Comparison of ENCODE assay signal across 8 mouse cellular contexts in genomic region chr8:11506802-11507201, GRCm38 (mm10). TPM values are rescaled to one million over a fixed set of nuclear protein-coding genes. Genes with fewer than 3 reads are reported as not detected.
DNase-seq lines count a peak whose midpoint lies in the region; ATAC-seq and TF ChIP-seq lines count a peak whose summit lies in the region.
"Had no signal": no experiment of that assay in that cellular context is flagged by ENCODE, and none has a peak within 500 bp of the region (broad histone marks: within the 10 kb centered on the region; RNA-seq: fewer than 3 reads in every experiment).

No protein-coding gene starts in this region.

- peak; percentile 77 for TF ChIP-seq CTCF in E14TG2a.4 (conservative IDR thresholded peaks at IDR 0.05; ENCODE audit: low read length)

- H3K4me2 ChIP-seq in liver, embryonic 13.5 days: no peak overlapping the region

- H3K4me1 ChIP-seq in E14TG2a.4 (replicated peaks; ENCODE audit: low read depth, low read length): peaks cover 39% of the 10 kb centered on the region
- H3K4me1 ChIP-seq in liver, embryonic 13.5 days (replicated peaks): peaks cover 7% of the 10 kb centered on the region

- no peak overlapping the region for H3K27ac ChIP-seq in liver, embryonic 13.5 days

- H3K27me3 ChIP-seq in E14TG2a.4 (ENCODE audit: insufficient read depth, low read length): no peaks in the 10 kb centered on the region
- H3K27me3 ChIP-seq in liver, embryonic 13.5 days: no peaks in the 10 kb centered on the region

- WGBS in liver, embryonic 13.5 days (ENCODE audit: insufficient replicate concordance): 65% methylated on average over 6 of the region's 6 CpGs

- peak; percentile 63 for DNase-seq in layer of hippocampus, adult 11-12 months (ENCODE audit: low spot score)
- DNase-seq in layer of hippocampus, adult 8-10 months (ENCODE audit: low spot score in 2 of 2): no peak
- DNase-seq in adrenal gland, postnatal 25 days: peak; percentile 47
- peak; percentile 22 for DNase-seq in liver, embryonic 13.5 days
- peak; percentile 36 to 63 for DNase-seq in spleen, adult 18-20 months

- H3K4me3 ChIP-seq in E14TG2a.4 (replicated peaks; ENCODE audit: low read length): no peak overlapping the region
- no peak overlapping the region for H3K4me3 ChIP-seq in liver, embryonic 13.5 days (replicated peaks)
- H3K4me3 ChIP-seq: myocyte had no signal

- peaks cover 96% of the 10 kb centered on the region for H3K36me3 ChIP-seq in E14TG2a.4 (ENCODE audit: insufficient read depth, low read length)
- peaks cover 97% of the 10 kb centered on the region for H3K36me3 ChIP-seq in liver, embryonic 13.5 days

- ATAC-seq in granulocyte monocyte progenitor cell, adult 5-6 weeks (replicated peaks; ENCODE audit: poor library complexity, severe bottlenecking): peak; percentile 84
- ATAC-seq in liver, embryonic 13.5 days (ENCODE audit: low read depth): 0 out of 2 replicates have a peak, but pooled peaks have one; percentile 33

- no peaks in the 10 kb centered on the region for H3K9me3 ChIP-seq in E14TG2a.4 (ENCODE audit: low read length)
- H3K9me3 ChIP-seq in liver, embryonic 13.5 days (replicated peaks): no peaks in the 10 kb centered on the region

- no peak overlapping the region for H3K9ac ChIP-seq in liver, embryonic 13.5 days

RNA-seq across cellular contexts. Expression of gene Naxd, which starts 9.5 kb away (rescaled TPM):
- 10 to 100 TPM; 57.5 to 64.5 (median 63.5) TPM for total RNA-seq in layer of hippocampus, adult 8-10 months (2022)
- total RNA-seq in adrenal gland, postnatal 25 days (2021): 75.0 and 77.5 TPM in 2 replicates
- 69.3 and 72.1 TPM in 2 replicates for total RNA-seq in granulocyte monocyte progenitor cell, adult 5-6 weeks (2014; fragmentation: Nextera tagmentation)
- total RNA-seq in granulocyte monocyte progenitor cell, adult 5-6 weeks (2017): 58.3 and 70.2 TPM in 2 replicates
- polyA plus RNA-seq in liver, embryonic 13.5 days (2015; fragmentation: Nextera tagmentation; extraction: Ambion mirVana): 39.6 and 40.4 TPM in 2 replicates

RNA-seq across cellular contexts. Expression of gene Rab20, which starts 28.3 kb away (rescaled TPM):
- 1 to 10 TPM in 1 of 4 experiments, under 1 TPM in 2, not detected in 1; 0.31 to 2.8 (median 0.90) TPM for total RNA-seq in layer of hippocampus, adult 8-10 months (2022)
- 10.6 and 11.4 TPM in 2 replicates for total RNA-seq in adrenal gland, postnatal 25 days (2021)
- total RNA-seq in granulocyte monocyte progenitor cell, adult 5-6 weeks (2014; fragmentation: Nextera tagmentation): 3.5 and 4.6 TPM in 2 replicates
- total RNA-seq in granulocyte monocyte progenitor cell, adult 5-6 weeks (2017): 0.69 and 4.8 TPM in 2 replicates
- polyA plus RNA-seq in liver, embryonic 13.5 days (2015; fragmentation: Nextera tagmentation; extraction: Ambion mirVana): 3.1 and 3.5 TPM in 2 replicates

RNA-seq across cellular contexts. Expression of gene Cars2, which starts 43.8 kb away (rescaled TPM):
- 10 to 100 TPM; 25.6 to 31.8 (median 27.4) TPM for total RNA-seq in layer of hippocampus, adult 8-10 months (2022)
- total RNA-seq in adrenal gland, postnatal 25 days (2021): 35.5 and 44.8 TPM in 2 replicates
- 51.9 and 58.5 TPM in 2 replicates for total RNA-seq in granulocyte monocyte progenitor cell, adult 5-6 weeks (2014; fragmentation: Nextera tagmentation)
- total RNA-seq in granulocyte monocyte progenitor cell, adult 5-6 weeks (2017): 38.4 and 39.0 TPM in 2 replicates
- polyA plus RNA-seq in liver, embryonic 13.5 days (2015; fragmentation: Nextera tagmentation; extraction: Ambion mirVana): 17.9 and 19.4 TPM in 2 replicates

RNA-seq across cellular contexts. Expression of gene Ing1, which starts 48.6 kb away (rescaled TPM):
- total RNA-seq in layer of hippocampus, adult 8-10 months (2022): 10 to 100 TPM; 35.7 to 43.2 (median 41.5) TPM
- 37.9 and 47.1 TPM in 2 replicates for total RNA-seq in adrenal gland, postnatal 25 days (2021)
- total RNA-seq in granulocyte monocyte progenitor cell, adult 5-6 weeks (2014; fragmentation: Nextera tagmentation): 33.8 and 43.3 TPM in 2 replicates
- 40.8 and 49.2 TPM in 2 replicates for total RNA-seq in granulocyte monocyte progenitor cell, adult 5-6 weeks (2017)
- 16.3 and 16.5 TPM in 2 replicates for polyA plus RNA-seq in liver, embryonic 13.5 days (2015; fragmentation: Nextera tagmentation; extraction: Ambion mirVana)

Comparison
In these comparisons a context has a peak if more than half of its experiments do, and no peak if none do; other contexts are left out.
1. DNase-seq: peak in layer of hippocampus, adult 11-12 months (single experiment), adrenal gland, postnatal 25 days (single experiment), liver, embryonic 13.5 days (single experiment) and spleen, adult 18-20 months (2 of 2); none in layer of hippocampus, adult 8-10 months (0 of 2).